Mouse (Mus musculus): ENCODE measurements around the gene Smlr1. TPM values are rescaled to one million over a fixed set of nuclear protein-coding genes. Genes with fewer than 3 reads are reported as not detected.
A peak's percentile ranks its signal among the peaks of the same experiment; 100 is the strongest.

Smlr1 gene
- polyA plus RNA-seq, 1 experiment: not detected

DNA sequence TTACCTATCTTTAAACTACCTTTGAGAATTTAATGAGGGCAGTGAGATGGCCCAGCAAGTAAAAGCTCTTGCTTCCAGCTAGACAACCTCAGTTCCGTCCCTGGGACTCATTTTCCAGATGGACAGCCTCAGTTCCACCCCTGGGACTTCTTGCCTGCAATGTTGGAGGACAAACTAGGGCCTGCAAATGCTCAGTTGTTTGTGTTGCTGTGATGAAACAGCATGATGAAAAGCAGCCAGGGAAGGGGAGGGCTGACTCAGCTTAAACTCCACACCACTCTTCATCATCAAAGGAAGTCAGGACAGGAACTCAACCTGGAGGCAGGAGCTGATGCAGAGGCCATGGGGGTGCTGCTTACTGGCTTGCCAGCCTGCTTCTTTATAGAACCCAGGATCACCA lies 22.2 kb downstream of the Smlr1 start:
- Histone ChIP-seq H3K4me1 (ENCODE audit: control insufficient read depth, insufficient read depth, low read length) (peaks cover 5% of the 10 kb centered on the region), H3K4me3 (ENCODE audit: insufficient read depth, low read length) (no peak overlapping the region), H3K27ac (ENCODE audit: insufficient read depth, low read depth, low read length) (no peak overlapping the region)
- TF ChIP-seq CTCF (IDR thresholded peaks at IDR 0.05; ENCODE audit: low read depth, low read length): no peak
- TF ChIP-seq POLR2A (IDR thresholded peaks at IDR 0.05; ENCODE audit: borderline replicate concordance, low read depth, low read length): no peak

DNA sequence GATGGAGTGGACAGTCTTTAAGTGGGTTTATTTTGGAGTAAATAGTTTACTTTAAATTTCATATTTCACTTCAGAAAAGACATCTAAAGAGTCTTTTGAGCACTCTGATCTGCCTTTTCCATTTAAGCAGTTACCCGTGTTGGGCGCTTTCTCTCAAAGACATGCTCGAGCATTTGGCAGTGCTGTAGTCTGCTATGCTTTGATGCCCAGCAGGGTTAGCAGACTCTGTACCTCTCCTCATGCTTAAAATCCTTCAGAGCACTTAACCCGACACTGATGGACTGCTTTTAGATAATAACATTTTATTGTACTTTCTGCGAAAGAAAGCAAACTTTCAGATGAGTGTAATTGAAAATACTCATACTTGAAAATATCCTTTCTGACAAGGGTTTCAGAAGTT lies 32.8 kb downstream of the Smlr1 start:
- TF ChIP-seq POLR2A (IDR thresholded peaks at IDR 0.05; ENCODE audit: borderline replicate concordance, low read depth, low read length) (no peak), CTCF (IDR thresholded peaks at IDR 0.05; ENCODE audit: low read depth, low read length) (no peak)
- no peak overlapping the region for H3K4me3 ChIP-seq (ENCODE audit: insufficient read depth, low read length)
- H3K27ac ChIP-seq (ENCODE audit: insufficient read depth, low read depth, low read length): no peak overlapping the region
- no peaks in the 10 kb centered on the region for H3K4me1 ChIP-seq (ENCODE audit: control insufficient read depth, insufficient read depth, low read length)

DNA sequence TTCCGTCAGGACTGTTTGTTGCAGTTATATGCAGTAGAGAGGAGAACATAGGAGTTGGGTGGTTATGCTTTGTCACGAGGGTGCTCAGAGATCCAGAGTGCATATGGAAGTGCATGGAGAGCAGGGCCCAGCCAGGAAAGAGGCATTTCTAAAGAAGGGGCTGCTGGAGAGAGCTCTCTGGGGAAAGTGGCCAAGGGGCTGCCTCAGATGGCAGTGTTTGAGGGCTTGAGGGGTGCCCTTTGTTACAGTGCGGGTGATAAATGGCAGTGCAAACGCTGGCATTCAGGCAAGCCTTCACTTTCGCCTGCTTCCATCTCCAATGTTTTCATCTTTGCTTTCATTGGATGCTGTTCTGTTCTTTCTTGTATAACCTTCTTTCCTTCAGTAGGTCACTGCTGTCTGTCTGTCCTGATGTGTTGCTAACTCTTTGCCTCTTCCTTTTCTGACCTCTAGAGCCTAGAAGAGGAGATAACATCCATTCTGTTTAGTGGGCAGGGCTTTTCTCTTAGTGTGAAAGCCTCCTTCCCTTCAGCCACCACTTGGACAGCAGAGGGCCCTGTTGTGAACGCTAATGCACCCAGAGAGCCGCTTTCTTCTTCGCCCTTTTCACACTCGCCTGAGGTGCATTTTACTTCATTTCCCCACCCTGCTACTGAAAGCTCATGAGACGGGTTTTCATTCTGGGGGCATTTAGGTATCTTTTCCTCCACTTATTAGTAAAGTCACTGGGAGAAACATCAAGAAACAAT lies 36.6 kb downstream of the Smlr1 start:
- no peaks in the 10 kb centered on the region for H3K4me1 ChIP-seq (ENCODE audit: control insufficient read depth, insufficient read depth, low read length)
- H3K4me3 ChIP-seq (ENCODE audit: insufficient read depth, low read length): no peak overlapping the region
- TF ChIP-seq POLR2A (IDR thresholded peaks at IDR 0.05; ENCODE audit: borderline replicate concordance, low read depth, low read length) (no peak), CTCF (IDR thresholded peaks at IDR 0.05; ENCODE audit: low read depth, low read length) (no peak)
- no peak overlapping the region for H3K27ac ChIP-seq (ENCODE audit: insufficient read depth, low read depth, low read length)

DNA sequence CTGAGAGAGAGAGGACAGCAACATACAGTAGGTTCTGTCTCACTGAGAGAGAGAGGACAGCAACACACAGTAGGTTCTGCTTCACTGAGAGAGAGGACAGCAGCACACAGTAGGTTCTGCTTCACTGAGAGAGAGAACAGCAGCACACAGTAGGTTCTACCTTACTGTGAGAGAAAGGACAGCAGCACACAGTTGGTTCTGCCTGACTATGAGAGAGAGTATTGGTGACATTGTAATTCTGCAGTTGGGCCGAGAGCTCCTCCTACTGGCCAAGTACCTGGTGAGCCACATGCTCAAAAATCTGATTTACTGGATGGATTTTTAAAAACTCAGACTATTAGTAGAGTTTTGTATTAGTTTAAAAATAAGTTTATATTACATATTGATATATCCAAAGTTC lies 47.6 kb downstream of the Smlr1 start:
- H3K4me1 ChIP-seq (ENCODE audit: control insufficient read depth, insufficient read depth, low read length): no peaks in the 10 kb centered on the region
- peak; percentile 41 for TF ChIP-seq CTCF (IDR thresholded peaks at IDR 0.05; ENCODE audit: low read depth, low read length)
- TF ChIP-seq POLR2A (IDR thresholded peaks at IDR 0.05; ENCODE audit: borderline replicate concordance, low read depth, low read length): no peak
- no peak overlapping the region for H3K4me3 ChIP-seq (ENCODE audit: insufficient read depth, low read length)
- H3K27ac ChIP-seq (ENCODE audit: insufficient read depth, low read depth, low read length): no peak overlapping the region

DNA sequence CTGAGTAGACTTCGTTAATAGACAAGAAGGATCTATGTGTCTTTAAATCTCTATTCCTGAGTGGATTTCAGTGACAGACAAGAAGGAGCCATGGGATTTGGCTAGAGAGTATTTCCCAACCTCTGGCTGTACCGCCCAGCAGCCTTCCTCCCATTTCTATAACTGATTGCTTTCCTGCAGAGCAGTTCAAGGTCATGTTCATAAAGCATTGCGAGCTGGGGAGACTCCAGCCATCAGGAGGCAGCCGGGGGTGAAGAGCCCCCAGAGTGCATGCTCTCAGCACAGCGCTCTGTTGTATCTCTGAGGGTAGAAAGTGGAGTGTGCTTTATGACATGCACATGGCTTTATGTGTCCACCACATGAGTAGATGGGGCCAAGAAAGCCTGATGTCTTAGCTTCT lies 53.3 kb downstream of the Smlr1 start:
- no peaks in the 10 kb centered on the region for H3K4me1 ChIP-seq (ENCODE audit: control insufficient read depth, insufficient read depth, low read length)
- H3K4me3 ChIP-seq (ENCODE audit: insufficient read depth, low read length): no peak overlapping the region
- TF ChIP-seq CTCF (IDR thresholded peaks at IDR 0.05; ENCODE audit: low read depth, low read length): no peak
- TF ChIP-seq POLR2A (IDR thresholded peaks at IDR 0.05; ENCODE audit: borderline replicate concordance, low read depth, low read length): no peak
- no peak overlapping the region for H3K27ac ChIP-seq (ENCODE audit: insufficient read depth, low read depth, low read length)

DNA sequence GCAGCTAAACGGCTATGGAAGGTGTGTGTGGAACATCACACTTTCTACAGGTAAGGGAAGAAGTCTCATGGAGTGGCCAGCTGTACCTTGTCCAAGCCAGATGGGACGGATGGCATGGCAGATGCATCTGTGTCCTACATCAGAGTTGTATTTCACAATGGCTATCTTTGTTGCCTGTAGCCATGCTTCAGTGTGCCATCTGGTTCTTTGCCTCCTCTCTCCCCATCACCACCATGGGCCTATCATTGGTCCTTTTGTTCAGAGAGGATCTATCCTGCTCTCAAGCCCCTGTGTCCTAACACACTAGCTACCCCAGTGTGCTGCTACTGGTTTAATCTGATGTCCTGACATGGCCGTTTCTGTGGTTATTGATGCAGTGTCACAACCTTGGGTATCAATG lies 56.4 kb downstream of the Smlr1 start:
- TF ChIP-seq POLR2A (IDR thresholded peaks at IDR 0.05; ENCODE audit: borderline replicate concordance, low read depth, low read length): no peak
- TF ChIP-seq CTCF (IDR thresholded peaks at IDR 0.05; ENCODE audit: low read depth, low read length): no peak
- no peaks in the 10 kb centered on the region for H3K4me1 ChIP-seq (ENCODE audit: control insufficient read depth, insufficient read depth, low read length)
- H3K4me3 ChIP-seq (ENCODE audit: insufficient read depth, low read length): no peak overlapping the region
- no peak overlapping the region for H3K27ac ChIP-seq (ENCODE audit: insufficient read depth, low read depth, low read length)

Other genes with a start within 250 kb of the Smlr1 start
- gene Akap7, start 228.4 kb downstream of the Smlr1 start, polyA plus RNA-seq (2012; ENCODE audit: insufficient read depth, insufficient read length, missing spikeins): 16.9 and 26.0 TPM in 2 replicates
- gene Epb41l2, start 176.5 kb downstream of the Smlr1 start, polyA plus RNA-seq (2012; ENCODE audit: insufficient read depth, insufficient read length, missing spikeins): 97.2 and 103 TPM in 2 replicates

Data from bone marrow macrophage, adult 2 months (primary cell).